Mouse (Mus musculus) c-Kit-positive CD71-positive TER-119-positive erythroid progenitor cells, embryonic 14.5 days (primary cell): Measurements from ENCODE around the gene Hmcn2.

ENCODE experiments used
- DNase-seq: peaks from one replicate; pipeline ENCODE4 v3.0.0-alpha.2; 2013; ENCODE audit warnings: low spot score

Gene Hmcn2

DNA sequence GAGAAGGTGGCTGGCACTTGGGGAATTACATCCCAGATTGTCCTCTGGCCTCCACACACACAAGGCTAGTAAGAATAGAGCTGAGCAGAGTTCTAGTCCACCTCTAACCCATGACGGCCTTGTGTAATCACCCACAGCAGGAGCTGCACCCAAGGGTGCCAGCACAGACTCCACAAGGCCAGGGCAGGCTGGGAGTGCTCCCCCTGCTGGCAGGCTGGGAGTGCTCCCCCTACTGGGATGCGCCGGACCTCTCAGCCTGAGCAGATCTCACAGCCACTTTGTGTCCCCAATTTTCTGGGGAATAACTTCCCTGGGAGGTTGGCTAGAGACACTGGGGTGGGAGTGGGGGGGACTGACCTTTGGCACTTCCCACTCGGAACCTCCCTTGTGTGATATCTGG lies 68.7 kb downstream of the Hmcn2 start:
- peak; percentile 30 for DNase-seq

DNA sequence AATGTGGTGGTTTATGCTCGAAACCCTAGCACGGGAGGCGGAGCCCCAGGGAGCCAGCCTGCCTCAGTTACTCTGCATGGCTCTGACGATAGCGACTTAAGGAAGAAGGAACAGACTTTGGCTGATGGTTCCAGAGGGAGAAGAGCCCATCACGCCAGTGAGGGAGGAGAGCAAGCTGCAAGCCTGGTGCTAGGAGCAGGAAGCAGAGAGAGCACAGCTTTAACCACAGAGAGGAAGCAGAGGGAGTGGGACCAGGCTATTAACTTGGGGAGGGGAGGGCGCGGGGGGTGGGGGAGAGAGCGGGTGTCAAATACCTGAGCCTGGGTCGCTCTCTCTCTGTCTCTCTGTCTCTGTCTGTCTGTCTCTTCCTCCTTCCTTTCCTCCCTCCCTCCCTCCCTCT lies 102.8 kb downstream of the Hmcn2 start:
- DNase-seq = no peak

DNA sequence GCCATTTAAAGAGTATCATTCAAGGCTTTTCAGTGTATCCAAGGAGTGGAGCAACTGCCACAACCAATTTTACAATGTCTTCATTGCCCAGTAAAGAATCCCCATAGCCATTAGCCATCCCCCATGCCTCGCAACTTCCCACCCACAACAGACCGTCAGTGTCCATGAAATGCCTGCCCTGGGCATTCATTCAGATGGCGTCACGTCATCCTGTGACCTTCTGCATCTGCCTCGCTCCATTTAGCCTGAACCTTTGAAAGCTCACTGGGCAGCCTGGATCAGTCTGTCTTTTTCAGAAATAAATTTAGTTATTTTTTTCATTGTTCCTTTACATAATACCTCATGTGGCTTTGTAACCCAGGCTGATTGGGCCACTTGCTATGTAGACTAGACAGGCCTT lies 103.8 kb downstream of the Hmcn2 start:
- no peak for DNase-seq

DNA sequence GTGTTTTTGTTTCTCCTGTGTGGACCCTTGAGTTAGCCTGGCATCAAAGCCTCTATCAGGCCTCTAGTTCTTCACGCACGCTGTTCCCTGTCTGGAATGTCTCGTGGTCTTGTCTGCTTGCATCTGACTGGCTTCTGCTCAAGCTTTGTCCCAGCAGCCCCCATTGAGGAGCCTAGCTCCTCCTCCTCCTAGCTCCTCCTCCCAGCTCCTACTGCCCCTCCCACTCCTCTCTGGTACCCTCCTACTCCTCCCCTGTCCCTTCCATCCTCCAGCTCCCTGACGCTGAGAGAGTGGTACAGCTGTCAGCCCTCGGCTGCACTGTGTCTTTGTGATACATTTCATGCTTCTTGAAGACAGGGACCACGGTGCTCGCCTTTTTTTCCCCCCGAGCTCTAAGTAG lies 104.4 kb downstream of the Hmcn2 start:
- DNase-seq = no peak

DNA sequence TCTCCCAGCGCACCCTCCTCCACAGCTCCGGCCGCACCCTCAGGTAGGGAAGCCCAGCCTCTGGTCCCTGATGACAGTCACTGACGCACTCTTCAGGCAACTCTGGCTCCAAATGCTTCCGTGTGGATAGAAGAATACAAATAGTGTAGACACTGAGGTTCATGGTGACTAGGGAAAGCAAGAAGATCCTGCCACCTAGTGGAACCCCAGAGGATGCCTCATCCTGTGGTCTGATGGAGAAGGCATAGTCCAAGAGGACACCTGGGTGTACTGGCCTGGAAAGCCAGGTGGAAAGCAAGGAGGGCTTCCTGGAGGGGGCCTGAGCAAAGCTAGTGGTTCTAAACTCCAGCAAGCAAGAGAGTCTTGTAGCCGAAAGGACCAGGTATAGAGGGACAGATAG lies 106.7 kb downstream of the Hmcn2 start:
- no peak for DNase-seq

DNA sequence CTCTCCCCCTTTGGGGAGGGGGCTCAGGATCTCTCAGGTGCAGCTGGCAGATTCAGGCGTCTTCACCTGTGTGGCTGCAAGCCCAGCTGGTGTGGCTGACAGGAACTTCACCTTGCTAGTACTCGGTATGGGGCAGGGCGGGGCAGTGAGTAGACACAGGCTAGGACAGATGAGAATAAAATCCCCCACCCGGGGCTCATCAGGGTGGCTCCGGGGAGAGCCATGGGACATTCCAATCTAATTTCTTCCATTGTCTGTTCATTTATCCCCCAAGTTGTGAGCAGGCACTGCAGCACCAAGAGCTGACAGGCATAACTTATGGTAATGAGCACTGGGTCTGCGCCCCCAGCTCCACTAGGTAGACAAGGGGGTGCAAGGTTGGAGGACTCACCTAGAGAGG lies 108.4 kb downstream of the Hmcn2 start:
- DNase-seq = no peak

DNA sequence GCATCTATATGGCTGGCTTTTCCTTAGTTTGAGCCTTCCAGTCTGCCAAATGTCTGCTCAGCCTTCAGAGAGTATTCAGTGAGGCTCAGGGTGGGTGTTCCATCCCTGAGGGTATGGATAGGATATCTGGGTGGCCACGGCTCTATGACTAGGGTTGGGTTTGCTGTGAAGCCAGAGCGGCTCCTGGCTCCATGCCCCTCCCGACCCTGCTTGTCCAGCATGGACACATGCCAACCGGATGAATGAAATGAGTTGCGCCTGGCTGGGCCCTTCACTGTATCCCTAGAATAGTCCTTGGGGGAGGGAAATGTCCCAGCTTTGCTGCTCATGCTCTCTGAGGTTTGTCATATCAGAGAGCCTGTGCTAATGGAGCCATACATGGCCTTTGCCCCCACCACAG lies 117.3 kb downstream of the Hmcn2 start:
- DNase-seq = no peak

DNA sequence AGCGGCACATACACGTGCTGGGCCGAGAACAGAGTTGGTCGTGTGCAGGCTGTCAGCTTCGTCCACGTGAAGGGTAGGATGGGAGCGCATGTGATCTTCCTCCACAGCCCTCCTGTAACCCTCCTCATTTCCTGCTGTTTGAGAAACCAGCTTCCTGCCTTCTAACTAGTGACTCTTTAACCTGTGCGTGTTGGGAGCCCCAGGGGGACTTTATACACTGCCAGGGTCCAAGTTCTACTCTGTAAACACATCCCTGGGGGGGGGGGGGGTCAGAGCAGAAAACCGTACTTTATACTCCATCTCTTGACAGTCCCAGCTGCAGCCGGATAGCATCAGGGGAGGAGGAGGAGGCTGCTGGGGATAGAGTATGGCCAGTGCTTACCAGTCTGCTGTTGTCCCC lies 120.5 kb downstream of the Hmcn2 start:
- no peak for DNase-seq

DNA sequence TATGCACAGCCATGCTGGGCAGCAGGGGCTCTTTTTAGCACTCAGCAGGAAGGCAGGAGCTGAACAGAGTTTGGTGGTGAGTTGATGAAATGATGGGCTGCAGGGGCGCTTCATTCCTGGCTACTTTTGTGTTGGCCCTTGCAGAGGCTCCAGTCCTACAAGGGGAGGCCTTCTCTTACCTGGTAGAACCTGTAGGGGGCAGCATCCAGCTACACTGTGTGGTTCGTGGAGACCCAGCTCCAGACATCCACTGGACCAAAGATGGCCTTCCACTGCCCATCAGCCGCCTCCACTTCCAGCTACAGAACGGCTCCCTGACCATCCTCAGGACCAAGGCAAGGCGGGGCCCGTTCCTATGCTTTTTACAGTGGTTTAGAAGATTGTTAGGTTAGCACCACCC lies 121.4 kb downstream of the Hmcn2 start:
- DNase-seq = peak; percentile 13

DNA sequence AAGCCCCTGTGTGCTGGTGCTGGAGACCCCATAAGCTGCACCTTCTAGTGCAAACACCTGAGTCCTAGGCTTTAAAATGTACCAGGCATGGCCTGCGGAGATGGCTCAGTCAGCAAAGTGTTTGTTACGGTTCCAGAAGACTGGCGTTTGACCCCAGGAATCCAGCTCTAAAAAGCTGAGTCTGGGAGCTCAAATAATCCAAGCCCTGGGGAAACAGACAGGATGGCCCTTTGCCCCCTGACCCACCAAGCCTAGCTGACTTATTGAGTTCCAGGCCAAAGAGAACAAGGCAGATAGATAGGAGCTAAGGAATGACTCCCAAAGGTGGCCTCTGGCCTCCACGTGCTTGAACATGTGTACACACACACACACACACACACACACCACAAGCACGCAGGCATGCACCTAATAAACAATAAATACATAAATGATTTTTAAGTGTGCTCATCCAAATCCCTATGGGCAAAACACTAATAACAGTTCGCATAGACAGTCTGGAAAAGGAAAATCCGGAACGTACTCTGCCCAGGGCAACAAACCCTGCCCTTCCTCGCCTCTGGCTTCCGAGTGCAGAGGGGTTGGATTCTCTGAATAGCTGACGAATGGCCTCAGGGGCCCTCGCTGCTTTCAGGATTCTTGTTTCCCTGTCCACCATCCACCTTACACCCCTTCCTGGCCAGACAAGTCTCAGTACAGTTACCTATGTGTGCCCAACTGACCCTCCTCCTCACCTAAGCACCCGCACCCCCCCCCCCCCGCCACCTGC lies 123.4 kb downstream of the Hmcn2 start:
- DNase-seq = no peak

DNA sequence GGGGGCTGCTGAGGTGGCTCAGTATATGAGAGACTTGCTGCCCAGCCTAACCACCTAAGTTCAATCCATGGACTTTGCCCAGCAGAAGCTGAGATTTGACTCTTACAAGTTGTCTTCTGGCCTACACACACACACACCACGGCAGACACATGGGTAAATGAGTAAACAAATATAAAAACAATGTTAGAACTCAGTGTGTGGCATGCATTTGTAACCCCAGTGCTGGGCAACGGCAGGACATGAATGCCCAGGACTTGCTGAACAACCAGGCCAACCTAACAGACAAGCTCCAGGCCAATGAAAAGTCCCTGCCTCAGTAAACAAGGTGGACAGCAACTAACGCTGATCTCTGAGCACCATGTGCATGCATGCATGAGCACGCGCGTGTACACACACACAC lies 125.4 kb downstream of the Hmcn2 start:
- DNase-seq = no peak

DNA sequence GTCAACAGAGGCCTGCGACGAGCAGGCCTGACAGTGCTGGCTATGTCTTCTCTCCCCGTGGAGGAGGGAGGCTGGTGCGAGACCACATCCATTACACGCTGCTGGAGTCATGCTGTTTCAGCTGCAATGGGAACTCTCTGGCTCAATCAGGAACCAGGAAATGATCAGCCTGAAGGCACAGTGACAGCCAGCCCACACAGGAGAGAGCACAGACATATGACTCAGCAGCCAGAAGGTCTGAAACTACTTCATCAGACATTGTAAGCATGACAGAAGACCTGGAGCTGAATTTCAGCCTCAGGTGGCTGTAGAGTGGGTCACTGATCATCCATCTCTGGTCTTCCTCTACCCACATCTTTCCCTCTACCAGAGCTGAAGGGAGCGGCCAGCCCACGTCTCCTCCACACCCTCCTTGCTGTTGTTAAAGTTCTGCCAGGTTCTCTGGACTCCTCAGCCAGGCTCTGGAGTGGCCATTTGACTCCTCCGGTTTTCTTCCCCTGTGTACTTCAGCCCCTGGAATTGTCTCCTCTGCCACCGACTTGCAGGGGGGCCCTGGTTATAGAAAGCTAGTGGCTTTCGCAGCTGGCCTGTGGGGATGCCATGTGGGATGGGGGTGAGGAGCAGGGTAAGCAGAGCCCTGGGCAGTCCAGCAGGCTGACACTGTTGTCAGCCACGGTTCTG lies 128.4 kb downstream of the Hmcn2 start:
- no peak for DNase-seq

DNA sequence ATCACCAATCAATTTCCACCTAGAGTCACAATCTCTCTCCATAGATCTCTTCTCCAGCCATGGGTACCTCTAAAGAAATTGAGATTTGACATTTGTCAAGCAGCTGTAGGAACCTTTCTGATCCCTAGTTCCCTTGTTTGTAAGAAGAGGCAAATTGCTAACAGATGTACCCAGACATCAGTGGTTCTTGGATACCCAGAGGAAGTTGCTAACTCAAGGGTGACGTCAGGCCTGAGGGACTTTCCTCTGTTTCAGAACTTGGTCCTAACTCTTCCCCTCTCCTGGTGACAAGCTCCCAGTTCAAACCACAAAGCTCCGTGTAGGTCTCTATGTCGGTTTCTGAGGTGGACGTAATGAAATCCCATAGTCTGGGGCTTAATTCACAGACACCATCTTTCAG lies 131.8 kb downstream of the Hmcn2 start:
- DNase-seq = no peak

DNA sequence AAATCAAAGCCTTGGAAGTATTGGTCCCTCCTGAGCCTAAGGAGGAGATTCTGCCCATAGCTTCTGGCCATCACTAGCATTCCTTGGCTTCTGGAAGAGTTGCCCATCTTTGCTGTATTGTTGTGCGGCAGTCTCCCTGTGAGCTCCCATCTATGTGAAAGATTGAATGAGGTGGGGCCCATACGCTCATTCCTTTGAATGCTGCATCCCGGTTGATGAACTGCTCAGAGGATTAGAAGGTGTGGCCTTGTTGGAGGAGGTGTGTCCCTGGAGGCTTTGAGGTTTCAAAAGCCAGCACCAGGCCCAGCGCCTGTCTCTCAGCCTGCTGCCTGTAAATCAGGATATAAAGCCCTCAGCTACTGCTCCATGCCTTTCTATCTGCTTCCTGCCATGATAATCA lies 132.2 kb downstream of the Hmcn2 start:
- DNase-seq = no peak

DNA sequence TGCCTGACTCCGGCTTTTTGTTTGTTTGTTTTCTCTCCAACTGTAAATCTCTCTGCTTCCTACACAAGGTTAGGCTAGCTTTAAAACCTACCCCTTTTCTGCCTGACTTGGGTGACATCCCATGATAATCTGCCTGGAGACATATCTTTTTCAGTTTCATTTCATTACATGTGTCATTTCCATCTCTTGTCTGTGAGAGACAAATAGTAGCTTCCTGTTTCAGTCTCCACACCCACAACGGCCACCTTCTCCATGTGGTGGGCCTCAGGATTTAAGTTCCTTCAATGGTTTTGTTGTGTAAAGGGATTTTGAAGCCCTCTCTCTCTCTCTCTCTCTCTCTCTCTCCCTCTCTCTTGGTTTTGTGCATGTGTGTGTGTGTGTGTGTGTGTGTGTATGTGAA lies 133.3 kb downstream of the Hmcn2 start:
- no peak for DNase-seq

DNA sequence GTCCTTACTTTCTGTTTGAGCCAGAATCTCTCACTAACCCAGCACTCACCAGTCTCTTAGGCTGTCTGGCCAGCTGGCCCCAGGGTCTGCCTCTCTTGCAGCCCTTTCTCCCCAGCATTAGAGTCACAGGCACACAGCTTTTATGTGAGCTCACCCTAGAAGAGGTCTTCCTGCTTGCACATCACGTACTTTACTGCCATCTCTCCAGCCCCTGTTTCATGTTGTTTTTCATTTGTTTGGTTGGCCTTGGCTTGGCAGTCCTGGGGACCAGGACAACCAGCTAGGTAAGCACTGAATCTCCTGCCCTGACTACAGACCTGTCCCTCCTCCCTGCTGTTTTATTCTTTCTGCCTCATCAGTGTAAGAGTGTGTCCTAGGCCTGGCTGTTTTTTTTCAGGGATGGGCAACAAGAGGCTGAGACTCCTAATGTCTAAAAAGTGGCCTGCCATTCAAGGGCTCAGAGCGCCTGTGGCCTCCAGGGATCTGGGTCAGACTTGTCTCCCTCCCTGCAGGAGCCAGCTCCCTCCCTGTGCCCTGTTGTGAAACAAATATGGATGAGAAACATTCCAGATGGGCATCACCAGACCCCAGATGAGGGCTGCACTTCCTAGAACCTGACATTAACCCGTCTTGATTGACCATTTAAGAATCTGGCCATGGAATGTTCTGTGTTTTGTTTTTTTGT lies 134.7 kb downstream of the Hmcn2 start:
- no peak for DNase-seq

DNA sequence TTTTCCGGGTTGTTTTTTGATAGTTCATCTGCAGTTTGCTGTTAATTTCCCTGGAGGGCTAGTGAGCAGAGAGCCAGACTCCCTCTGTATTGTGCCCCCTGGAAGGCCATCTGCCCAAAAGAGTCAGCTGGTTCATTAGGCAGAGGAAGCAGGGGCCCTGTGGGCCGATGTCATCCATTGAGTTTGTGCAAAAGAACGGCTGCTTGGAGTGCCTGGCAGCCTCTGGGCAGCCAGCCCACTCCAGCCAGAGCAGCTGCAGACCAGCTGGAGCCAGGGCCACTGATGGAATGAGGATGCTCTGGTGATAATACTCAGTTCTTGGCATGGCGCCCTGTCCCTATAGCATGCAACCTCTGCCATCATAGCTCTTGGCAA lies 135.2 kb downstream of the Hmcn2 start:
- DNase-seq = no peak

DNA sequence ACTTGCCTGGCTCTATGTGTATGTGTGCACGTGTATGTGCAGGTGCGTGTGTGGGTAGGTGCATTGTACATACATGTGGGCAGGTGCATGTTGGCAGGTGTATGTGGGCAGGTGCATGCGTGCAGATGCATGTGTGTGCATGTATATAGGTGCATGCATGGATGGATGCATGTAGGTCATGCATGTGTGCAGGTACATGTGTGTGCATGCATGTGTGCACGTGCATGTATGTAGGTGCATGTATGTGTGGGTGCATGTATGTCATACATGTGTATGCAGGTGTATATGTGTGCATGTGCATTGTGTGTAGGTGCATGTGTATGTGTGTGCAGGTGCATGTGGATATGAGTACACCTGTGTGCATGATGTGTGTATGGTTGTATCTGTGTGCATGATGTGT lies 135.7 kb downstream of the Hmcn2 start:
- no peak for DNase-seq

DNA sequence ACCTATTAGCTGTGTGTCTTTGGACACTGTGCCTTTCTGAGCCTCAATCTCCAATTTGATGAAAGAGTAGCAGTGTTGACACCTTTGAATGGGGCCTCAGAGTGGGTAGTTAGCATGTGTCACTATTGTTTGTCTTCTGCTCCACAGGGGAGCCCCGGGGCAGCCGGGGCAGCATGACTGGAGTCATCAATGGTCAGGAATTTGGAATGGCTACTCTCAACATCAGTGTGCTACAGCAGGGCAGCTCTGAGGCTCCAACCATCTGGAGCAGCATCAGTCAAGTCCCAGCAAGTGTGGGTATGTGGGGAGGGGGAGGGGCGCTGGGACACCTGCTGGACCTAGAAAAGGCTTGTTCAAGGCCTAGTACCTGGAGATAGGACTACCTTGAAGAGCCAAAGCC lies 136.4 kb downstream of the Hmcn2 start:
- no peak for DNase-seq

DNA sequence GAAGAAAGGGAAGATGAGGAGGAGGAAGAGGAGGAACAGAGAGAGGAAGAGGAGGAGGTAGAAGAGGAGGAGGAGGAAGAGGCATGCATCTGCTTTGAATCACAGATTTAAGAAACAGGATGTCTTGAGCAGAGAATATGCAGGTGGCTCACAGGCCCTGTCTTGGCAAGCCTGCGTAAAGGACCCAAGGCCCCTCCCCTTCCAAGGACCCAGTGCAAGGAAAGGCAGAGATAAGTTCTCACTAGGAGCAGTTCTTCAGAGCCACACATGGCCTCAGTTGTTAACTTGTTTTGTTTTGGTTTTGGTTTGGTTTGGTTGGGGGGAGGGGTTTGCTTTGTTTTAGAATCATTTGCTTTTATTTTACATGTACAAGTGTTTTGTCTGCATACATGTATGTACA lies 137.3 kb downstream of the Hmcn2 start:
- no peak for DNase-seq

DNA sequence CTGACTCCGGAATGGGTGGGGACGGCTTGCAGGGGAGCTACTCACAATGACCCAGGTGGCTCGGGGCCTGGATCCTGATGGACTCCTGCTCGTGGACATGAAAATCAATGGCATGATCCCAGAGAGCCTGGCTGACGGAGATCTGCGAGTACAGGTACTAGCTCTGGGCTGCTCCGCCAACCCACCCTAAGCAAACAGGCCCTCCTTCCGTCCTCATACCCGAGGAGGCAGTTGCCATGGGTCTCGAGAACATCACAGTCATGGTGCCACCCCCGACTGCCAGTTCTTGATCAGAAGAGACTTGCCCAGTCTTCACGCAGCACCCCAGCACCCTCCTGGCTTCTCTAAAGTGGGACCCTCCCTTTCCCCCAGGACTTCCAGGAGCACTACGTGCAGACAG lies 138.8 kb downstream of the Hmcn2 start:
- no peak for DNase-seq

DNA sequence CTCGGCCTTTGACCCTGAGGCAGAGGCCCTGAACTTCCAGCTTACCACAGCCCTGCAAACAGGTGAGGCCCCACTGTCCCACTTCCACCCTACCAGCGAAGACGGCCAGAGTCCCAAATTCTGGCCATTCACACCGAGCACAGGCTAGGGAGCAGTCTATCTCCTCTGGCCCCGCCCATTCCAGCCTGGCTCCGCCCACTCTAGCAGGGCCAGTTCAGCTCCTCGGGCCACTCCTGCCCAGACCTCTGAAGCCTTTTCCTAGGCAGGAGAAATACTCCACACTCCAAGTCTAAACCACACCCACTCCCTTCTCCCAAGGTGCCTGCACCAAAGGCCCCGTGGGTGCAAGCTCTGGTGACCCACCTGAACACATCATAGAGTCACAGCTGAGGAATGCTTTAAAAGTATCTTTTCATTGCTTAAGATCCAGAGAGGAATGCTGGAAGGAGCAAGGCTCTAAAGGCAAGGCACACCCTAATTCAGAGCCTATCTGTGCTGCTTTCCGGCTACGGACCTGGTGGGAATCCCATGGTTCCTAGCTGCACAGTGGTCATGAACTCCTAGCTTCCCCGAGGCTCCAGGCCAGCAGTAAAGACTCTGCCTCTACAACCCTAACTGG lies 139.5 kb downstream of the Hmcn2 start:
- no peak for DNase-seq

DNA sequence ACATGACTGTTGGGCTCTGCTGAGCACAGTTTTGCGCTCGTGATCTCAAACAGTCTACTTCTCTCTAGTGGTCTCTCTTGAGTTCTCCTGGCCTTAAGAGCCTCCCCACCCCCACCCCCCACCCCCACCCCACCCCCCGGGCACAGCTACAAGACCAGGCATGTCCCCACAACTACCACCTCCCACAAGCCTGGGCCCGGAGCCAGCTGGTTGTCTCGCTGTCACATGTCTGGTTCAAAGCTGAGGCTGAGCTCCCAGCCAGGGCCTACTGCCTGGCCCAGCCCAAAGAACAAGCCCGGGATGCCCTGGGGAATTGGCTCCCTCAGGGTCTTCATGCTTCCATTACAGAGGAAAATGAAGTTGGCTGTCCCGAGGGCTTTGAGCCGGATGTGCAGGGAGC lies 140.1 kb downstream of the Hmcn2 start:
- no peak for DNase-seq
